Comparison of ENCODE assay signal across 13 mouse cellular contexts in the genomic region with DNA sequence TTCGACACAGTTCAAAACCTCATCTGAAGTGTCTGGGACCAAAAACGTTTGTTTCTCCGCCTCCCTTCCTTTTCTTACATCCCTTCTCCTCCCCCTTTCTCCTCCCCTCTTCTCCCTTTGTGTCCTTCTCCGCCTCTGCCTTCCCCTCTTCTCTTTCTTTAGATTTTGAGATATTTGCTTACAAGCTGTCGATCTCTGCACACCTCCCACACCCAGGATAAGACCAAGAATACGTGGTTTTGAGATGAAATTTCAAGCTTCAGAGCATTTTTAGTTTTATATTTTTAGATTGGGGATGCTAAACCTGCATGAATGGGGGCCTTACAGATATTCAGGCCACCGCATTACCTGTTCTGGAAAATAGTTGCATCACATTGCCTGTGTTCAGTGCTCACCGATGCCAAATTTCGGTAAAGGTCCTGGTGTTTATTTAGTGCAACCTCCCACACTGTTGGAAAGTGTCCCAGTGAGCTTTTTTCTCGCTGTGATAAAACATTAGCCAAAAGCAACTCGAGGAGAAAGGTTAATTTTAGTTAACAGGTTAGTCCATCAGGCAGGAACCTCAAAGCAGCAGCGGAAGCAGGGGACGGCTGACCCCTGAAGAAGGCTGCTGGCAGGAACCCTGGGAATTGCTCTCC. TPM values are rescaled to one million over a fixed set of nuclear protein-coding genes. Genes with fewer than 3 reads are reported as not detected.
DNase-seq lines count a peak whose midpoint lies in the region; TF ChIP-seq lines count a peak whose summit lies in the region.
"Had no signal": no experiment of that assay in that cellular context is flagged by ENCODE, and none has a peak within 500 bp of the region (broad histone marks: within the 10 kb centered on the region; RNA-seq: fewer than 3 reads in every experiment).

No protein-coding gene starts in this region.

- H3K79me2 ChIP-seq in heart, adult 2 months (replicated peaks; ENCODE audit: control insufficient read depth, insufficient read depth, low read length): no peaks in the 10 kb centered on the region

- intact Hi-C loops in heart, adult 2 months (cut with DNase I): loop anchor here (5.0 kb wide), 1 partner anchor 107 kb away; the partner anchor contains the start of gene Ddhd1

- H3K4me3 ChIP-seq in heart, adult 2 months: no peak overlapping the region
- H3K4me3 ChIP-seq: hindbrain, embryonic 15.5 days; limb, embryonic 10.5 days; megakaryocyte, embryonic 14.5 days had no signal

- TF ChIP-seq CTCF in heart, adult 2 months (IDR thresholded peaks at IDR 0.05): no peak

- DNase-seq in heart, adult 2 months: peak; percentile 35 to 47
- DNase-seq in heart, postnatal 4 days: no peak
- peak; percentile 43 for DNase-seq in lung, postnatal 25 days (ENCODE audit: low spot score)
- DNase-seq in lung, postnatal 4 days: no peak
- DNase-seq in heart, adult 9 months (ENCODE audit: low spot score in 2 of 2): peak; percentile 59 to 63
- peak; percentile 41 for DNase-seq in yolk sac, embryonic 10.5 days (ENCODE audit: low spot score)
- DNase-seq in testis, postnatal 14 days (ENCODE audit: low spot score): no peak
- DNase-seq: gastrocnemius, postnatal 25 days; right cerebral cortex, postnatal 4 days had no signal

- peaks cover 7% of the 10 kb centered on the region for H3K4me1 ChIP-seq in heart, adult 2 months (ENCODE audit: control insufficient read depth, insufficient read depth, low read length)
- H3K4me1 ChIP-seq: hindbrain, embryonic 15.5 days; limb, embryonic 10.5 days had no signal

- H3K27me3 ChIP-seq in heart, adult 2 months (ENCODE audit: control insufficient read depth, insufficient read depth, low read length): no peaks in the 10 kb centered on the region
- H3K27me3 ChIP-seq: CH12.LX; hindbrain, embryonic 15.5 days had no signal

- H3K9ac ChIP-seq in heart, adult 2 months (ENCODE audit: low read depth, low read length): no peak overlapping the region
- H3K9ac ChIP-seq: hindbrain, embryonic 15.5 days had no signal

- H3K36me3 ChIP-seq in heart, adult 2 months (ENCODE audit: control insufficient read depth, insufficient read depth, low read length): no peaks in the 10 kb centered on the region
- H3K36me3 ChIP-seq: hindbrain, embryonic 15.5 days; limb, embryonic 10.5 days had no signal

- TF ChIP-seq POLR2A in heart, adult 2 months (IDR thresholded peaks at IDR 0.05; ENCODE audit: insufficient read depth, low read depth, low read length): no peak

- 0 out of 2 replicates have a peak, but pooled peaks have one; percentile 18 for TF ChIP-seq EP300 in heart, adult 2 months (IDR thresholded peaks at IDR 0.05; ENCODE audit: insufficient read depth, low read depth, low read length)

- 30% methylated on average over 13 of the region's 13 CpGs for WGBS in heart, adult 2 months

- peak overlapping the region; percentile 52 for H3K27ac ChIP-seq in heart, adult 2 months
- H3K27ac ChIP-seq: hindbrain, embryonic 15.5 days; limb, embryonic 10.5 days had no signal

RNA-seq across cellular contexts. Expression of gene Fermt2, which starts 20.2 kb away (rescaled TPM):
- 100 to 1,000 TPM; 230 to 250 TPM for total RNA-seq in heart, adult 2 months (2021)
- 80.7 and 175 TPM in 2 replicates for polyA plus RNA-seq in heart, adult 2 months (2012; rRNA removed)
- total RNA-seq in heart, postnatal 4 days (2021): 100 to 1,000 TPM; 311 to 341 TPM
- total RNA-seq: CH12.LX had no signal

Comparison
In these comparisons a context has a peak if more than half of its experiments do, and no peak if none do; other contexts are left out.
1. DNase-seq: peak in heart, adult 2 months (2 of 2), lung, postnatal 25 days (single experiment), heart, adult 9 months (2 of 2) and yolk sac, embryonic 10.5 days (single experiment); none in heart, postnatal 4 days (single experiment), lung, postnatal 4 days (0 of 2) and testis, postnatal 14 days (single experiment).